ENCODE assay signal across 29 mouse cellular contexts in the genomic region with DNA sequence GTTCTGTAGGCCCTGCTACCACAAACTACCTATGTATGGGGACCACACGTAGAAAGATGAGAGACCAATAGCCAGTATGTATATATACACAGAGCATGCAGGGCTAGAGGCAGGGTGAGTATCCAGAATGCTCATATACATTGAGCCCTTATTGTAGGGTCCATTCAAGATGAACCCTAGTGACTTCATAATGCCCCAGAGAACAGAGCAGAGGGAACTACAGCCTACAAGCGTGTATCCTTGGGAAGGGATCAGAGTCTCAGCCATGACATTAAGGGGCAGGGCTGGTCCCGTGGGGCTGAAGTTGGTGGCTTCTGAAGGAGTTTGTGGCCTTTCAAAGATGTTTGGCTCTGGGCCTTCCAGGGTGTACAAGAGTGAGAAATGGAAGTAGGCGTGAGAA. TPM values are rescaled to one million over a fixed set of nuclear protein-coding genes. Genes with fewer than 3 reads are reported as not detected.
DNase-seq lines count a peak whose midpoint lies in the region; ATAC-seq and TF ChIP-seq lines count a peak whose summit lies in the region.
"Had no signal": no experiment of that assay in that cellular context is flagged by ENCODE, and none has a peak within 500 bp of the region (broad histone marks: within the 10 kb centered on the region; RNA-seq: fewer than 3 reads in every experiment).

No protein-coding gene starts in this region.

- TF ChIP-seq RAD21 in CH12.LX (IDR thresholded peaks at IDR 0.05; ENCODE audit: low read depth, low read length) (no peak), MEL (IDR thresholded peaks at IDR 0.05; ENCODE audit: low read depth, low read length) (no peak)

- H3K9me3 ChIP-seq in CH12.LX (replicated peaks; ENCODE audit: low read length): no peaks in the 10 kb centered on the region
- H3K9me3 ChIP-seq in MEL (replicated peaks; ENCODE audit: insufficient read depth, low read length): no peaks in the 10 kb centered on the region
- H3K9me3 ChIP-seq in forebrain, embryonic 12.5 days: no peaks in the 10 kb centered on the region
- H3K9me3 ChIP-seq: G1E had no signal

- TF ChIP-seq EP300 in CH12.LX (IDR thresholded peaks at IDR 0.05; ENCODE audit: low read length) (no peak), MEL (IDR thresholded peaks at IDR 0.05; ENCODE audit: low read depth in 1 of 2, low read length in 2 of 2) (no peak)

- dilution Hi-C loops in CH12.LX (cut with MboI; ENCODE audit: extremely low pct_ligation_motif_present, extremely low pct_unique_long_range_greater_than_20kb, low sequenced_read_pairs): no loop called here

- DNase-seq in adrenal gland, postnatal 10 days: peak; percentile 1
- DNase-seq in adrenal gland, adult (ENCODE audit: inconsistent age in 2 of 2, low spot score in 1 of 2): no peak
- peak; percentile 39 for DNase-seq in testis, postnatal 10 days (ENCODE audit: low spot score)
- DNase-seq in testis, postnatal 14 days (ENCODE audit: low spot score): no peak
- DNase-seq in CH12.LX (ENCODE audit: extremely low read depth) (no peak), MEL (ENCODE audit: low read depth, low spot score) (no peak)
- DNase-seq in kidney, adult 11 months: no peak
- DNase-seq: adrenal gland, adult 2 months; adrenal gland, adult 8-10 months; adrenal gland, postnatal 14 days; adrenal gland, postnatal 25 days; adrenal gland, postnatal 36 days; B cell, adult 2 months; cerebellum, adult 11 months; cerebellum, adult 11-12 months; cerebellum, adult 18-20 months; cerebellum, adult 2 months; cerebellum, adult 8-10 months; cerebellum, adult 9-10 months had no signal

- no peak overlapping the region for H3K4me2 ChIP-seq in CH12.LX (ENCODE audit: insufficient read depth, low read depth, poor library complexity, severe bottlenecking)
- H3K4me2 ChIP-seq in forebrain, embryonic 12.5 days: no peak overlapping the region

- in situ Hi-C loops in CH12.LX (cut with MboI; ENCODE audit: low pct_ligation_motif_present, low pct_unique_long_range_greater_than_20kb, low sequenced_read_pairs): loop anchor here (5.0 kb wide), 1 partner anchor 177 kb away; no protein-coding TSS in a partner anchor

- no peak for ATAC-seq in forebrain, embryonic 12.5 days (ENCODE audit: low FRiP score)
- ATAC-seq: activated CD4-positive, CD25-positive, alpha-beta regulatory T cell, adult 4 months; CD4-positive, CD25-positive, alpha-beta regulatory T cell, adult 4 months; Patski had no signal

- TF ChIP-seq CTCF in CH12.LX (conservative IDR thresholded peaks at IDR 0.05 in 1 of 2, IDR thresholded peaks at IDR 0.05 in 1 of 2; ENCODE audit: low read depth in 2 of 2, low read length in 2 of 2) (no peak), MEL (IDR thresholded peaks at IDR 0.05 in 2 of 3, conservative IDR thresholded peaks at IDR 0.05 in 1 of 3; ENCODE audit: control insufficient read depth in 1 of 3, insufficient read depth in 1 of 3, low read depth in 2 of 3, low read length in 3 of 3, poor library complexity in 1 of 3, severe bottlenecking in 1 of 3) (no peak)

- H3K4me1 ChIP-seq in CH12.LX (ENCODE audit: control insufficient read depth in 1 of 2, insufficient read depth in 2 of 2) (peaks cover 0 to 11% of the 10 kb centered on the region in 2 experiments; a peak in 1 of 4 replicates), MEL (ENCODE audit: control insufficient read depth in 1 of 2, insufficient read depth in 2 of 2, low read length in 2 of 2) (peaks cover 9 to 46% of the 10 kb centered on the region in 2 experiments)
- no peaks in the 10 kb centered on the region for H3K4me1 ChIP-seq in forebrain, embryonic 12.5 days

- 92% methylated on average over 4 of the region's 4 CpGs for WGBS in forebrain, embryonic 12.5 days

- no peak for TF ChIP-seq POLR2A in CH12.LX (IDR thresholded peaks at IDR 0.05; ENCODE audit: low read depth, low read length)
- no peak for TF ChIP-seq POLR2A in MEL (IDR thresholded peaks at IDR 0.05; ENCODE audit: control insufficient read depth in 1 of 2, insufficient read depth in 1 of 2, low read depth in 1 of 2, low read length in 2 of 2, poor library complexity in 1 of 2)

- peaks cover 39 to 55% of the 10 kb centered on the region in 2 experiments for H3K36me3 ChIP-seq in CH12.LX (replicated peaks in 1 of 2; ENCODE audit: control insufficient read depth in 1 of 2, insufficient read depth in 1 of 2, low read length in 1 of 2)
- peaks cover 6 to 28% of the 10 kb centered on the region in 2 experiments; a peak in 3 of 4 replicates for H3K36me3 ChIP-seq in MEL (ENCODE audit: control insufficient read depth in 1 of 2, insufficient read depth in 2 of 2, low read length in 2 of 2)
- peaks cover 26% of the 10 kb centered on the region for H3K36me3 ChIP-seq in forebrain, embryonic 12.5 days (replicated peaks)

- H3K27ac ChIP-seq in CH12.LX (ENCODE audit: insufficient read depth, low read depth) (no peak overlapping the region), MEL (ENCODE audit: control insufficient read depth, low read depth, low read length) (no peak overlapping the region; the same call in 1 of the 2 replicates)
- H3K27ac ChIP-seq in forebrain, embryonic 12.5 days: no peak overlapping the region

- H3K9ac ChIP-seq in CH12.LX (ENCODE audit: insufficient read depth, low read depth) (no peak overlapping the region), MEL (ENCODE audit: control insufficient read depth, low read depth, low read length, poor library complexity, severe bottlenecking) (no peak overlapping the region)
- no peak overlapping the region for H3K9ac ChIP-seq in forebrain, embryonic 12.5 days

- H3K4me3 ChIP-seq in CH12.LX (replicated peaks in 1 of 3; ENCODE audit: low read depth in 2 of 3, low read length in 2 of 3, poor library complexity in 1 of 3) (no peak overlapping the region), MEL (ENCODE audit: control insufficient read depth in 1 of 2, insufficient read depth in 1 of 2, low read depth in 2 of 2, low read length in 2 of 2) (no peak overlapping the region)
- H3K4me3 ChIP-seq in forebrain, embryonic 12.5 days (replicated peaks): no peak overlapping the region

- H3K27me3 ChIP-seq in CH12.LX (replicated peaks) (no peaks in the 10 kb centered on the region), MEL (ENCODE audit: control insufficient read depth in 1 of 2, insufficient read depth in 2 of 2, low read length in 2 of 2) (no peaks in the 10 kb centered on the region)
- no peaks in the 10 kb centered on the region for H3K27me3 ChIP-seq in forebrain, embryonic 12.5 days
- H3K27me3 ChIP-seq: Patski had no signal

- peaks cover 11% of the 10 kb centered on the region for H3K79me2 ChIP-seq in CH12.LX (replicated peaks; ENCODE audit: control insufficient read depth, extremely low read depth, insufficient read depth, poor library complexity, severe bottlenecking)
- peaks cover 5% of the 10 kb centered on the region; the same call in 1 of the 2 replicates for H3K79me2 ChIP-seq in MEL (ENCODE audit: control insufficient read depth, insufficient read depth, low read length, poor library complexity)

TF ChIP-seq in CH12.LX, 34 proteins besides CTCF, POLR2A, EP300 and RAD21:
- TF ChIP-seq USF2 (conservative IDR thresholded peaks at IDR 0.05; ENCODE audit: low read depth, low read length) (no peak), POLR2AphosphoS2 (IDR thresholded peaks at IDR 0.05; ENCODE audit: low read depth, low read length) (peak; percentile 57; the same call in 1 of the 2 replicates), KAT2A (IDR thresholded peaks at IDR 0.05; ENCODE audit: insufficient replicate concordance, low read length) (no peak)

TF ChIP-seq in MEL, 35 proteins besides CTCF, POLR2A, EP300 and RAD21:
- no peak for TF ChIP-seq RCOR1 (IDR thresholded peaks at IDR 0.05; ENCODE audit: low read depth, low read length)
- no peak for TF ChIP-seq ZKSCAN1 (IDR thresholded peaks at IDR 0.05; ENCODE audit: low read depth, low read length)
- peak; percentile 59; the same call in 1 of the 2 replicates for TF ChIP-seq POLR2AphosphoS2 (IDR thresholded peaks at IDR 0.05; ENCODE audit: low read length)

RNA-seq across cellular contexts. Expression of gene 1700017B05Rik, which starts 12.4 kb away (rescaled TPM):
- 10 to 100 TPM; 38.2 to 40.2 TPM for total RNA-seq in adrenal gland, postnatal 10 days (2021)
- total RNA-seq in CH12.LX (2012; rRNA removed) (38.6 and 49.4 TPM in 2 replicates), CH12.LX (2014; rRNA removed) (23.4 and 26.4 TPM in 2 replicates), MEL (2012; rRNA removed) (52.7 and 55.7 TPM in 2 replicates)
- polyA plus RNA-seq in CH12.LX (2012; ENCODE audit: insufficient read length, low read depth) (51.2 and 56.0 TPM in 2 replicates), MEL (2012; ENCODE audit: insufficient read depth in 1 of 2, insufficient read length in 2 of 2, low read depth in 1 of 2, low replicate concordance in 2 of 2, missing spikeins in 1 of 2) (10 to 100 TPM in 1 of 2 experiments, not detected in 1; 76.5 TPM)
- 9.1 and 11.7 TPM in 2 replicates for polyA plus RNA-seq in forebrain, embryonic 12.5 days (2016; fragmentation: Nextera tagmentation; extraction: Ambion mirVana)

RNA-seq across cellular contexts. Expression of gene Trcg1, which starts 13.7 kb away (rescaled TPM):
- not detected for total RNA-seq in adrenal gland, postnatal 10 days (2021)
- total RNA-seq in CH12.LX (2012; rRNA removed) (not detected in 2 replicates), CH12.LX (2014; rRNA removed) (not detected in 2 replicates), MEL (2012; rRNA removed) (not detected in 2 replicates)
- polyA plus RNA-seq in CH12.LX (2012; ENCODE audit: insufficient read length, low read depth) (not detected in 2 replicates), MEL (2012; ENCODE audit: insufficient read depth in 1 of 2, insufficient read length in 2 of 2, low read depth in 1 of 2, low replicate concordance in 2 of 2, missing spikeins in 1 of 2) (not detected)
- 0.06 TPM in 1 of 2 replicates, not detected in the other for polyA plus RNA-seq in forebrain, embryonic 12.5 days (2016; fragmentation: Nextera tagmentation; extraction: Ambion mirVana)
- total RNA-seq: adrenal gland, adult 18-20 months; adrenal gland, adult 2 months; adrenal gland, adult 8-10 months; adrenal gland, postnatal 14 days; adrenal gland, postnatal 25 days; adrenal gland, postnatal 36 days; adrenal gland, postnatal 4 days; ES-E14 had no signal
- polyA plus RNA-seq: activated CD4-positive, CD25-positive, alpha-beta regulatory T cell, adult 4 months; adrenal gland, adult 2 months; brain, embryonic 14.5 days; C2C12; CD4-positive, CD25-positive, alpha-beta regulatory T cell, adult 4 months; cerebellum, adult 2 months; G1E; Patski had no signal

Comparison
In these comparisons a context has a peak if more than half of its experiments do, and no peak if none do; other contexts are left out.
1. DNase-seq: peak in adrenal gland, postnatal 10 days (single experiment) and testis, postnatal 10 days (single experiment); none in adrenal gland, adult (0 of 2), testis, postnatal 14 days (single experiment), CH12.LX (single experiment), MEL (single experiment) and kidney, adult 11 months (single experiment).